Mouse (Mus musculus): ENCODE results near the gene Dcaf15.

DNA sequence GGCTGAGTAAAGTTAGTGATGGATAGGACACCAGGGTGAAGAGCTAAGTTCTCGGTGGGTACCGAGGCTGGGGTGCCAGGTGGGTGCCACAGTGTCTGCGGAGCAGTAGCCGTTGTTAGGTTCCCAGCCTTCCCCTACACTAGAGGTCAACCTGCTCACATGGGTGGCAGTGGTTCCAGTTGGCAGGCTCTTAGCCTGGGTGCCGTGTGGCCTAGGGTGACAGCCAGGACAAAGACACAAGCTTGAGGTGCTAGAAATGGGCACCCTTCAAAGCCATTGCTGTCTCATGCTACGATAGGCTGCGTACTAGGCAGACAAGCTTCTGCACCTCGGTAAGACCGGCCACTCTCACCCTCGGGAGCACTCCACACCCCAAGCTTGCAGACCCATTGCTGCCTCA, 32.2 kb downstream of the Dcaf15 start:
- TF ChIP-seq POLR2A (IDR thresholded peaks at IDR 0.05; ENCODE audit: borderline replicate concordance, insufficient read depth, low read length) (no peak), CTCF (IDR thresholded peaks at IDR 0.05; ENCODE audit: borderline replicate concordance, insufficient read depth, low read depth, low read length) (no peak)
